Mouse (Mus musculus) stomach, postnatal 0 days (tissue): ENCODE measurements around the gene Uqcrfs1.

Experiments used
- CTCF ChIP-seq: IDR thresholded peaks from 2 replicates; pipeline ENCODE4 v1.5.1; 2016; ENCODE audit warnings: antibody characterized with exemption, low read depth, mild to moderate bottlenecking, moderate library complexity
- EP300 ChIP-seq: optimal IDR thresholded peaks from 2 replicates; pipeline ENCODE3; 2016; ENCODE audit warnings: antibody characterized with exemption

- no peak for TF ChIP-seq CTCF
- TF ChIP-seq EP300, result no peak
Measured at GRCm38 (mm10) chr13:30570182-30570581, 25.0 kb upstream of the Uqcrfs1 start.
